Mouse (Mus musculus) bone marrow, adult 2 months (tissue): ENCODE results near the gene Gm20604.

Experiments used
- CTCF ChIP-seq: fragments of 200-500 bp; IDR thresholded peaks from 2 replicates; pipeline ENCODE4 v1.5.1; 2011; ENCODE audit warnings: low read length, control low read depth; ENCODE audit not compliant: control insufficient read depth, insufficient read depth
- POLR2A ChIP-seq: fragments of 200-500 bp; IDR thresholded peaks from 2 replicates; pipeline ENCODE4 v1.6.1; 2011; ENCODE audit warnings: low read depth, mild to moderate bottlenecking, control low read depth, low read length, borderline replicate concordance; ENCODE audit not compliant: control insufficient read depth

GRCm38 (mm10) chr12:102744839-102745238, 13.6 kb downstream of the Gm20604 start:
- TF ChIP-seq CTCF (no peak), POLR2A (no peak)
